Mouse (Mus musculus) limb, embryonic 15.5 days (tissue): Measurements from ENCODE around the gene Spata31d1b. TPM values are rescaled to one million over a fixed set of nuclear protein-coding genes. Genes with fewer than 3 reads are reported as not detected.
"Not testable (repeated sequence)": the region's sequence is repeated elsewhere in the genome, so short reads cannot be mapped to it uniquely, and the experiment has no call there.

ENCODE experiments used
- ATAC-seq: fragments of 200-750 bp; cut with Nextera tagmentation; 2 replicates; pipeline ENCODE4 v1.8.0; 2017; ENCODE audit warnings: low read depth, moderate TSS enrichment; ENCODE audit not compliant: insufficient number of reproducible peaks, low FRiP score, low TSS enrichment
- H3K27ac ChIP-seq: fragments of 300-500 bp; sonication (generic); 2 replicates; pipeline ENCODE4 v1.5.1; 2015; ENCODE audit warnings: moderate library complexity, mild to moderate bottlenecking, inconsistent platforms
- H3K27me3 ChIP-seq: fragments of 300-500 bp; sonication (generic); 2 replicates; pipeline ENCODE4 v1.6.1; 2015; ENCODE audit warnings: inconsistent platforms
- H3K36me3 ChIP-seq: fragments of 300-500 bp; sonication (generic); 2 replicates; pipeline ENCODE4 v1.6.1; 2015; ENCODE audit warnings: inconsistent platforms
- H3K4me1 ChIP-seq: fragments of 300-500 bp; sonication (generic); 2 replicates; pipeline ENCODE4 v1.6.1; 2015; ENCODE audit warnings: inconsistent platforms
- H3K4me2 ChIP-seq: fragments of 300-500 bp; sonication (generic); 2 replicates; pipeline ENCODE4 v1.6.1; 2015; ENCODE audit warnings: mild to moderate bottlenecking, inconsistent platforms
- H3K4me3 ChIP-seq: fragments of 300-500 bp; sonication (generic); 2 replicates; pipeline ENCODE4 v1.5.1; 2015; ENCODE audit warnings: mild to moderate bottlenecking, inconsistent platforms
- H3K9ac ChIP-seq: fragments of 300-500 bp; sonication (generic); 2 replicates; pipeline ENCODE4 v1.6.1; 2015; ENCODE audit warnings: inconsistent platforms
- H3K9me3 ChIP-seq: fragments of 300-500 bp; sonication (generic); 2 replicates; pipeline ENCODE4 v1.6.1; 2016; ENCODE audit warnings: inconsistent platforms
- WGBS: fragments of 180-500 bp; shearing (Covaris S2); methylation state at CpG from one replicate; pipeline ENCODE4 v1.1.7; 2015; 5-methylcytosine and 5-hydroxymethylcytosine counted together
- polyA plus RNA-seq: library from polyadenylated mRNA; unstranded; fragments of >200 nt; fragmentation: Nextera tagmentation; extraction: Ambion mirVana; gene quantifications from 2 replicates; pipeline ENCODE4 v1.2.1, GENCODE M21; 2015

The Spata31d1b gene
- polyA plus RNA-seq: 0.04 TPM in 1 of 2 replicates, not detected in the other

GRCm38 (mm10) chr13:59711984-59712383, at the start of gene Spata31d1b:
Gene Spata31d1b (plus strand): TSS chr13:59712284.
- not testable (repeated sequence) for H3K36me3 ChIP-seq, ATAC-seq, H3K9me3 ChIP-seq, H3K9ac ChIP-seq, H3K4me2 ChIP-seq, H3K4me1 ChIP-seq, H3K4me3 ChIP-seq, H3K27me3 ChIP-seq, H3K27ac ChIP-seq
- 60% methylated on average over 3 of the region's 3 CpGs for WGBS

- no peaks in the 10 kb centered on the region for H3K9me3 ChIP-seq
- H3K4me1 ChIP-seq: peaks cover 7% of the 10 kb centered on the region; the same call in 1 of the 2 replicates
- no peak overlapping the region for H3K27ac ChIP-seq
- WGBS: 88% methylated on average over 19 of the region's 19 CpGs
- H3K4me2 ChIP-seq: no peak overlapping the region
- no peaks in the 10 kb centered on the region for H3K27me3 ChIP-seq
- H3K9ac ChIP-seq: no peak overlapping the region
- ATAC-seq: no peak
- no peak overlapping the region for H3K4me3 ChIP-seq
- peaks cover 17% of the 10 kb centered on the region for H3K36me3 ChIP-seq
These were observed 48.0 kb upstream of the Spata31d1b start for GRCm38 (mm10) chr13:59663939-59664712.

GRCm38 (mm10) chr13:59667763-59668162, 44.3 kb upstream of the Spata31d1b start:
- no peak for ATAC-seq
- 80% methylated on average over 5 of the region's 5 CpGs for WGBS
- no peak overlapping the region for H3K9ac ChIP-seq
- no peak overlapping the region for H3K27ac ChIP-seq
- H3K27me3 ChIP-seq: no peaks in the 10 kb centered on the region
- no peaks in the 10 kb centered on the region for H3K9me3 ChIP-seq
- no peak overlapping the region for H3K4me2 ChIP-seq
- H3K4me1 ChIP-seq: peaks cover 10% of the 10 kb centered on the region
- no peak overlapping the region for H3K4me3 ChIP-seq
- H3K36me3 ChIP-seq: peaks cover 13% of the 10 kb centered on the region

- Histone ChIP-seq H3K4me3 (no peak overlapping the region), H3K27ac (no peak overlapping the region), H3K27me3 (no peaks in the 10 kb centered on the region), H3K9ac (no peak overlapping the region), H3K36me3 (peaks cover 13% of the 10 kb centered on the region), H3K9me3 (no peaks in the 10 kb centered on the region), H3K4me2 (no peak overlapping the region), H3K4me1 (peaks cover 13% of the 10 kb centered on the region)
- no peak for ATAC-seq
- WGBS: 49% methylated on average over 11 of the region's 11 CpGs
These were observed 43.5 kb upstream of the Spata31d1b start for GRCm38 (mm10) chr13:59668501-59669093.

- Histone ChIP-seq H3K4me2 (no peak overlapping the region), H3K9ac (no peak overlapping the region), H3K4me3 (no peak overlapping the region), H3K27ac (no peak overlapping the region), H3K9me3 (no peaks in the 10 kb centered on the region), H3K36me3 (peaks cover 5% of the 10 kb centered on the region; the same call in 1 of the 2 replicates), H3K4me1 (peaks cover 23% of the 10 kb centered on the region), H3K27me3 (no peaks in the 10 kb centered on the region)
- WGBS: 77% methylated on average over 10 of the region's 10 CpGs
- no peak for ATAC-seq
These were observed 42.1 kb upstream of the Spata31d1b start for GRCm38 (mm10) chr13:59669946-59670345.

GRCm38 (mm10) chr13:59671521-59671920, 40.6 kb upstream of the Spata31d1b start:
- Histone ChIP-seq H3K4me3 (no peak overlapping the region), H3K27ac (no peak overlapping the region), H3K4me2 (no peak overlapping the region), H3K36me3 (no peaks in the 10 kb centered on the region), H3K27me3 (no peaks in the 10 kb centered on the region), H3K9me3 (no peaks in the 10 kb centered on the region), H3K4me1 (peaks cover 23% of the 10 kb centered on the region), H3K9ac (no peak overlapping the region)
- WGBS: 80% methylated on average over 2 of the region's 2 CpGs
- no peak for ATAC-seq

GRCm38 (mm10) chr13:59672248-59672647, 39.8 kb upstream of the Spata31d1b start:
- no peak overlapping the region for H3K4me3 ChIP-seq
- ATAC-seq: no peak
- H3K9ac ChIP-seq: no peak overlapping the region
- peaks cover 23% of the 10 kb centered on the region for H3K4me1 ChIP-seq
- H3K9me3 ChIP-seq: no peaks in the 10 kb centered on the region
- no peaks in the 10 kb centered on the region for H3K27me3 ChIP-seq
- no peak overlapping the region for H3K4me2 ChIP-seq
- no peak overlapping the region for H3K27ac ChIP-seq
- H3K36me3 ChIP-seq: no peaks in the 10 kb centered on the region
- 66% methylated on average over 6 of the region's 6 CpGs for WGBS

- ATAC-seq: no peak
- Histone ChIP-seq H3K9me3 (no peaks in the 10 kb centered on the region), H3K27me3 (no peaks in the 10 kb centered on the region), H3K4me1 (peaks cover 18% of the 10 kb centered on the region), H3K9ac (no peak overlapping the region), H3K4me2 (0 out of 2 replicates have a peak overlapping the region, but pooled peaks have one; percentile 0), H3K4me3 (no peak overlapping the region), H3K27ac (no peak overlapping the region), H3K36me3 (no peaks in the 10 kb centered on the region)
- WGBS: 49% methylated on average over 7 of the region's 7 CpGs
These were observed 38.5 kb upstream of the Spata31d1b start for GRCm38 (mm10) chr13:59673597-59673996.

- WGBS: 29% methylated on average over 3 of the region's 3 CpGs
- ATAC-seq: no peak
- no peak overlapping the region for H3K9ac ChIP-seq
These were observed 37.9 kb upstream of the Spata31d1b start for GRCm38 (mm10) chr13:59674215-59674614.

GRCm38 (mm10) chr13:59674761-59675150, 37.3 kb upstream of the Spata31d1b start:
- ATAC-seq: no peak
- H3K27ac ChIP-seq: peak overlapping the region; percentile 82; the same call in 1 of the 2 replicates
- H3K4me1 ChIP-seq: peaks cover 16% of the 10 kb centered on the region
- no peak overlapping the region for H3K9ac ChIP-seq
- no peaks in the 10 kb centered on the region for H3K9me3 ChIP-seq
- H3K36me3 ChIP-seq: no peaks in the 10 kb centered on the region
- H3K4me3 ChIP-seq: peak overlapping the region; percentile 79
- WGBS: 2% methylated on average over 13 of the region's 13 CpGs
- H3K27me3 ChIP-seq: no peaks in the 10 kb centered on the region
- H3K4me2 ChIP-seq: peak overlapping the region; percentile 79

More at GRCm38 (mm10) chr13:59674215-59674614, 37.9 kb upstream of the Spata31d1b start:
- Histone ChIP-seq H3K4me1 (peaks cover 16% of the 10 kb centered on the region), H3K4me3 (peak overlapping the region; percentile 79), H3K27ac (no peak overlapping the region), H3K36me3 (no peaks in the 10 kb centered on the region), H3K4me2 (peak overlapping the region; percentile 79; the same call in 1 of the 2 replicates), H3K27me3 (no peaks in the 10 kb centered on the region), H3K9me3 (no peaks in the 10 kb centered on the region)

GRCm38 (mm10) chr13:59675151-59676011, 36.7 kb upstream of the Spata31d1b start, which contains the start of gene Golm1:
Gene Golm1 (minus strand): TSS chr13:59675811.
- H3K9me3 ChIP-seq: no peaks in the 10 kb centered on the region
- WGBS: under 1% methylated on average over 60 of the region's 61 CpGs
- ATAC-seq: peak; percentile 54; the same call in 1 of the 2 replicates
- peak within 1 kb of the TSS; percentile 82 for H3K27ac ChIP-seq
- peak within 1 kb of the TSS; percentile 79 for H3K4me2 ChIP-seq
- peak within 1 kb of the TSS; percentile 64 for H3K9ac ChIP-seq
- peak within 1 kb of the TSS; percentile 79 for H3K4me3 ChIP-seq
- no peaks in the 10 kb centered on the region for H3K27me3 ChIP-seq
- H3K4me1 ChIP-seq: peaks cover 13% of the 10 kb centered on the region
- H3K36me3 ChIP-seq: no peaks in the 10 kb centered on the region
